Mouse (Mus musculus): Measurements from ENCODE around the gene Zer1.

GRCm38 (mm10) chr2:30078760-30079159 lies 45.6 kb downstream of the Zer1 start:
- TF ChIP-seq CTCF (IDR thresholded peaks at IDR 0.05; ENCODE audit: control insufficient read depth, insufficient read depth, insufficient replicate concordance, low read depth, low read length) (no peak), POLR2A (IDR thresholded peaks at IDR 0.05; ENCODE audit: control insufficient read depth, low read depth, low read length) (no peak)
